7 mouse cellular contexts compared by ENCODE assay signal in the genomic region with DNA sequence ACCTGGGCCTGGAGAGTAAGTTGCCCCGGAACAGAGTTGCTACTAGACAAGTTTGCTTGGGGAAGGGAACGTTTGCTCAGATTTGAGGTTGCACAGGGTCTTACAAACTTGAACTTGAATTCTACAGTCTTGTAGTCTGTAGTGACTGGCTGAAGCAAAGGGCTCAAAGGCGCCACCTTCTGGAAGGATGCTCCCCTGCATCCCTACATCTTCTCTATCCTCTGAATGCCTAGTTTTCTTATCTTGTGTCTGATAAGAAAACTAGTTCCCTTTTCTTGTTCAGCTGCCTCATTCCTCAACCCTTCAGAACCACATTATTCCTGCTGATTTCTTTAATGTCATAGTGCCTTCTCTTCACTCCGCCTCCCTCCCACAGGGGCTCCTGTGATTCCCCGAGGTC.
DNase-seq lines count a peak whose midpoint lies in the region; ATAC-seq and TF ChIP-seq lines count a peak whose summit lies in the region.
"Not testable (repeated sequence)": the region's sequence is repeated elsewhere in the genome, so short reads cannot be mapped to it uniquely, and the experiment has no call there.

No protein-coding gene starts in this region.

- DNase-seq in CH12.LX (ENCODE audit: extremely low read depth) (peak; percentile 56), adipocyte (ENCODE audit: low spot score) (peak; percentile 24), liver (peak; percentile 11)
- DNase-seq in cerebellum, postnatal 10 days, result peak; percentile 10 to 12
- DNase-seq in thymus, adult 2 months, result peak; percentile 25

- H3K9ac ChIP-seq in CH12.LX (ENCODE audit: insufficient read depth, low read depth); intestine, postnatal 0 days (ENCODE audit: low read depth, low read length): not testable (repeated sequence)

- H3K27me3 ChIP-seq in CH12.LX (replicated peaks); intestine, postnatal 0 days (replicated peaks; ENCODE audit: control insufficient read depth, insufficient read depth, low read length); thymus, adult 2 months (ENCODE audit: control insufficient read depth, insufficient read depth, low read length): not testable (repeated sequence)

- in situ Hi-C loops in CH12.LX (cut with MboI; ENCODE audit: low pct_ligation_motif_present, low pct_unique_long_range_greater_than_20kb, low sequenced_read_pairs), result not testable (repeated sequence)

- not testable (repeated sequence) for TF ChIP-seq POLR2A in CH12.LX (IDR thresholded peaks at IDR 0.05; ENCODE audit: low read depth, low read length); thymus, adult 2 months (IDR thresholded peaks at IDR 0.05; ENCODE audit: control insufficient read depth, extremely low read depth, insufficient read depth, low read length, poor library complexity)

- TF ChIP-seq EP300 in CH12.LX (IDR thresholded peaks at IDR 0.05; ENCODE audit: low read length), result not testable (repeated sequence)

- not testable (repeated sequence) for H3K4me2 ChIP-seq in CH12.LX (ENCODE audit: insufficient read depth, low read depth, poor library complexity, severe bottlenecking); intestine, postnatal 0 days (replicated peaks; ENCODE audit: low read depth)

- not testable (repeated sequence) for H3K79me2 ChIP-seq in CH12.LX (replicated peaks; ENCODE audit: control insufficient read depth, extremely low read depth, insufficient read depth, poor library complexity, severe bottlenecking)

- peak; percentile 66 to 69 for TF ChIP-seq CTCF in CH12.LX (conservative IDR thresholded peaks at IDR 0.05 in 1 of 2, IDR thresholded peaks at IDR 0.05 in 1 of 2; ENCODE audit: low read depth in 2 of 2, low read length in 2 of 2)
- TF ChIP-seq CTCF in intestine, postnatal 0 days (IDR thresholded peaks at IDR 0.05; ENCODE audit: low read depth), result peak; percentile 60
- not testable (repeated sequence) for TF ChIP-seq CTCF in thymus, adult 2 months (IDR thresholded peaks at IDR 0.05; ENCODE audit: borderline replicate concordance, control insufficient read depth, extremely low read depth, insufficient read depth, low read length, poor library complexity)

- not testable (repeated sequence) for H3K9me3 ChIP-seq in CH12.LX (replicated peaks; ENCODE audit: low read length); intestine, postnatal 0 days (ENCODE audit: control insufficient read depth)

- not testable (repeated sequence) for ATAC-seq in intestine, postnatal 0 days
- ATAC-seq in megakaryocyte progenitor cell, adult 5-6 weeks (replicated peaks; ENCODE audit: poor library complexity), result peak; percentile 46; the same call in 1 of the 2 replicates

- dilution Hi-C loops in CH12.LX (cut with MboI; ENCODE audit: extremely low pct_ligation_motif_present, extremely low pct_unique_long_range_greater_than_20kb, low sequenced_read_pairs), result not testable (repeated sequence)

- not testable (repeated sequence) for H3K27ac ChIP-seq in CH12.LX (ENCODE audit: insufficient read depth, low read depth); intestine, postnatal 0 days (ENCODE audit: low read depth, low read length); thymus, adult 2 months (ENCODE audit: control insufficient read depth, insufficient read depth, low read length)

- H3K36me3 ChIP-seq in CH12.LX (replicated peaks in 1 of 2; ENCODE audit: control insufficient read depth in 1 of 2, insufficient read depth in 1 of 2, low read length in 1 of 2); intestine, postnatal 0 days (ENCODE audit: control insufficient read depth, insufficient read depth); thymus, adult 2 months (ENCODE audit: control insufficient read depth, insufficient read depth, low read length): not testable (repeated sequence)

- TF ChIP-seq RAD21 in CH12.LX (IDR thresholded peaks at IDR 0.05; ENCODE audit: low read depth, low read length), result peak; percentile 56

- not testable (repeated sequence) for H3K4me3 ChIP-seq in CH12.LX (replicated peaks in 1 of 3; ENCODE audit: low read depth in 2 of 3, low read length in 2 of 3, poor library complexity in 1 of 3); intestine, postnatal 0 days (ENCODE audit: low read depth, low read length); thymus, adult 2 months (ENCODE audit: control insufficient read depth, insufficient read depth, low read length)

- WGBS in intestine, postnatal 0 days, result 53% methylated on average over 5 of the region's 5 CpGs
- 59% methylated on average over 5 of the region's 5 CpGs for WGBS in thymus, adult 2 months

- peaks cover 2 to 25% of the 10 kb centered on the region in 2 experiments; a peak in 3 of 4 replicates for H3K4me1 ChIP-seq in CH12.LX (ENCODE audit: control insufficient read depth in 1 of 2, insufficient read depth in 2 of 2)
- H3K4me1 ChIP-seq in intestine, postnatal 0 days (replicated peaks; ENCODE audit: control insufficient read depth, insufficient read depth, low read length); thymus, adult 2 months (replicated peaks; ENCODE audit: control insufficient read depth, insufficient read depth, low read length): not testable (repeated sequence)

TF ChIP-seq in CH12.LX, 34 proteins besides CTCF, POLR2A, EP300 and RAD21:
- TF ChIP-seq SMC3 (IDR thresholded peaks at IDR 0.05; ENCODE audit: low read depth, low read length), result peak; percentile 62
